Mouse (Mus musculus) ES-E14 (cell line): Measurements from ENCODE around the gene Olfml2a.

Source experiments
- CHD2 ChIP-seq: IDR thresholded peaks from 2 replicates; pipeline ENCODE4 v1.6.1; 2014; ENCODE audit warnings: mild to moderate bottlenecking, low read depth, low read length, inconsistent platforms
- HCFC1 ChIP-seq: IDR thresholded peaks from 2 replicates; pipeline ENCODE4 v1.6.1; 2012; ENCODE audit warnings: low read length, inconsistent platforms, borderline replicate concordance; ENCODE audit not compliant: insufficient read depth
- MAFK ChIP-seq: IDR thresholded peaks from 2 replicates; pipeline ENCODE4 v1.6.1; 2014; ENCODE audit warnings: mild to moderate bottlenecking, low read depth, low read length, inconsistent platforms; ENCODE audit not compliant: insufficient read depth
- ZC3H11A ChIP-seq: IDR thresholded peaks from 2 replicates; pipeline ENCODE4 v1.6.1; 2012; ENCODE audit warnings: low read depth, mild to moderate bottlenecking, inconsistent platforms, low read length, borderline replicate concordance
- ZNF384 ChIP-seq: IDR thresholded peaks from 2 replicates; pipeline ENCODE4 v1.6.1; 2012; ENCODE audit warnings: low read depth, low read length, inconsistent platforms

GRCm38 (mm10) chr2:38992452-38992851 is 60.7 kb downstream of the Olfml2a start:
- TF ChIP-seq HCFC1, result no peak
- TF ChIP-seq MAFK, result no peak
- TF ChIP-seq CHD2, result no peak
- no peak for TF ChIP-seq ZC3H11A
- no peak for TF ChIP-seq ZNF384
